Mouse (Mus musculus): ENCODE measurements around the gene Bhmt. TPM values are rescaled to one million over a fixed set of nuclear protein-coding genes. Genes with fewer than 3 reads are reported as not detected.

Bhmt gene
- not detected in 2 replicates for polyA plus RNA-seq (2012; ENCODE audit: insufficient read depth, insufficient read length, missing spikeins)

DNA sequence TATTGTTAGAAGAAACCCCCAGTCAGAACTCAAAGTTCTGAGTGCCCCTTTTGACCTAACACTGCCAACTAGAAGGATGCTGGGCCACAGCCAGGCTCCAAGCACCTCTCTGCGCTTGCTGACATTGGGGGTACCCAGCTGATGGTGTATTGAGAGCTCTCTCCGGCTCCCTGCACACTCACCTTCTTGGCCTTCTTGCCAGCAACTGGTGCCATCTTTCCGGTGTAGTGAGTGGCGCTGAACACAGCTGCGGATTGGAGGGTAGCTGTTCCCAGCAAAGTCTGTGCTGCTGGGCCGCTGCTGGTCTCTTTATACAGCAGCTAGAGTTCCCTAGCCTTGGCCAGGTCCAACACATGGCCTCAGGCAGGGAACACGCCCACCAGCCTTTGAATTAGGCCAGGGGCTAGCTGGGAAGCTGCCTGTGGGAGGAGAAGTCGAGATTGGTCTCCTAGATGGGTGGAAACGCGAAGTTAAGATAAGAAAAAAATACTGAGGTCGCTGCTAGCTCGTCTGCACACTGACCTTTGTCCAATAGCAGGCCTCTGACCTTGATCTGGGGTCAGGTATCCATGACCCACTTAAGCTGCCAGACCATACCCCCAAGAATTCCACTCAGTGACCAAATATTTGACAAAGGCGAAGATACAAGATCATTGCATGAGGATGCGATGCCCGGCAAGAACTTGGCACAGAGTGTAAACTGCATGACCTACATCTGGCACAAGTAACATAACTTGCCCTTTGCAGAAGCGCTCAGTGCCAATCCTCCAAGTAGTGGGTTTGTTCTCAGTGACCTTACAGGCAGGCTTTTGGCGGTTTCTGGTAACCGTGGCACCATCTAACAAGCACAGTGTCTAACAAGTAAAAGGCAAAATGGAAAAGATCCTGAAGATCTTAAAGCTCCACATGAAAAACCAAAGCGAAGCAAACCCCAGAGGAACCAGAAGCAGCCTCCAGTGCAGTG is at the start of gene Bhmt:
Bhmt (minus strand) TSS at position 680 of the 964 bp plus-strand sequence.
- H3K27ac ChIP-seq (ENCODE audit: insufficient read depth, low read depth, low read length) = no peak within 1 kb of the TSS
- H3K4me3 ChIP-seq (ENCODE audit: insufficient read depth, low read length) = no peak within 1 kb of the TSS
- no peaks in the 10 kb centered on the region for H3K4me1 ChIP-seq (ENCODE audit: control insufficient read depth, insufficient read depth, low read length)
- TF ChIP-seq CTCF (IDR thresholded peaks at IDR 0.05; ENCODE audit: low read depth, low read length) = no peak
- no peak for TF ChIP-seq POLR2A (IDR thresholded peaks at IDR 0.05; ENCODE audit: borderline replicate concordance, low read depth, low read length)

DNA sequence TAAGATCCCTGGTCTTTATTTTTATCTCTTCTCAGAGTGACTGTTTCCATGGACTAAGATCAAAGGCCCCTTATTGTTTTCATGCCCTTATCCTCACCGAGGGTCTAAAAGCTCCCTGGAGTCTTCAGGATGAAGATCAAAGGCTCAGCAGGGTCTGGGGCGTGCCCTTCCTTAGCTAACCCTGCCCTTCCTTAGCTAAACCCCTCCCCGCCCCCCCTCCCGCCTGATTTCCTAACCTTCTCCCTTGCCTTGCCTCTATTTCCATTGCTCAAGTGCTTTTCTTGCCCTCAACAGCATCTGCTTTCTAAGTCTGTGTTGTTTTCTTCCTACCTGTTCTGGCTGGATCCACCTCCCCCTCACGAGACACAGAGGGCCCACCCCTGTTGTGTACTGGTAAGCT is 49.6 kb upstream of the Bhmt start:
- Histone ChIP-seq H3K4me1 (ENCODE audit: control insufficient read depth, insufficient read depth, low read length) (no peaks in the 10 kb centered on the region), H3K4me3 (ENCODE audit: insufficient read depth, low read length) (no peak overlapping the region), H3K27ac (ENCODE audit: insufficient read depth, low read depth, low read length) (no peak overlapping the region)
- no peak for TF ChIP-seq POLR2A (IDR thresholded peaks at IDR 0.05; ENCODE audit: borderline replicate concordance, low read depth, low read length)
- no peak for TF ChIP-seq CTCF (IDR thresholded peaks at IDR 0.05; ENCODE audit: low read depth, low read length)

DNA sequence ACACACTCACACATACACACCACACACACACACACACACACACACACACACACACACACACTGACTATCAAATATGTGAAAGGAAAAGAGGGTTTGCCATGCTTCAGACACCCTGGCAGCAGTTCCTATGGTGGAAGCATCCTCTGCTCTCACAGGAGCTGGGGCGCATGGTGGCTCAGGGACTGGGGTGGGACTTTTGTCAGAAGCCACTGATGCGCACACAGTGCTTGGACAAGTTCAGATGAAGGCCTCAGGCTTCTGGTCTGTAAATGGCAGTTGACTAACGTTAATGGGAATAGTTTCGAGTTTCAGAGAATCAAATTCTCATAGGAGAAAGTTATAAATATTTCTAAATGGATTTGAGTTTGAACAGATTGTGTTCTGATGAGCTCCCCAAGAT is 47.5 kb upstream of the Bhmt start:
- no peak overlapping the region for H3K27ac ChIP-seq (ENCODE audit: insufficient read depth, low read depth, low read length)
- H3K4me3 ChIP-seq (ENCODE audit: insufficient read depth, low read length) = no peak overlapping the region
- H3K4me1 ChIP-seq (ENCODE audit: control insufficient read depth, insufficient read depth, low read length) = no peaks in the 10 kb centered on the region
- no peak for TF ChIP-seq POLR2A (IDR thresholded peaks at IDR 0.05; ENCODE audit: borderline replicate concordance, low read depth, low read length)
- TF ChIP-seq CTCF (IDR thresholded peaks at IDR 0.05; ENCODE audit: low read depth, low read length) = no peak

DNA sequence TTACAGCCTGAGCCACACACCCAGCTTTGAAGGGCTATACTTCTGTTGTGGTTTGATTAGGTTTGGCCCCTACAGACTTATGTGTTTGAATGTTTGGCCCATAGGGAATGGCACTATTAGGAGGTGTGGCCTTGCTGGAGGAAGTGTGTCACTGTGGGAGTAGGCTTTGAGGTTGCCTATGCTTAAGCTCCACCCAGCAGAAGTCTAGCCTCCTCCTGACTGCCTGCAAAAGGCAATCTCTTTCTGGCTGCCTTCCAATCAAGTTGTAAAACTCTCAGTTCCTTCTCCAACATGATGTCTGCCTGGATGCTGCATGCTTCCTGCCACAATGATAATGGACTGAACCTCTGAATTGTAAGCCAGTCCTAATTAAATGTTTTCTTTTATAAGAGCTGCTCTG is 45.6 kb upstream of the Bhmt start:
- TF ChIP-seq POLR2A (IDR thresholded peaks at IDR 0.05; ENCODE audit: borderline replicate concordance, low read depth, low read length) (no peak), CTCF (IDR thresholded peaks at IDR 0.05; ENCODE audit: low read depth, low read length) (no peak)
- H3K27ac ChIP-seq (ENCODE audit: insufficient read depth, low read depth, low read length) = no peak overlapping the region
- H3K4me1 ChIP-seq (ENCODE audit: control insufficient read depth, insufficient read depth, low read length) = no peaks in the 10 kb centered on the region
- H3K4me3 ChIP-seq (ENCODE audit: insufficient read depth, low read length) = no peak overlapping the region

DNA sequence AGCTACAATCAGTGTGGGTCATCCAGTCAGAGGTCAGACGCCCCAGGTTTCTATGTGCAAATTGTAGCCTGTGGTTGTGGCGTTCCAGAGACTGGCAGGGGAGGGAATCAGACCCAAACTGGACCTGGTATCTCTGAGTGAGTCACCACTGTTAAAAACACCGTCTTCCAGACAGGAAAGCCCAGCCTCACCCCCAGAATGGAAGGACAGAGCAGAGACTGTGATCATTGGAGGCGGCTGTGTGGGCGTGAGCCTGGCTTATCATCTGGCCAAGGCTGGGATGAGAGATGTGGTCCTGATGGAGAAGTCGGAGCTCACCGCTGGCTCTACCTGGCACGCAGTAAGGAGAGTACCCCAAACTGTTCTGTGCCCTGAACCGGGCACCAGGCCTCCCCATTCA is 39.1 kb upstream of the Bhmt start:
- Histone ChIP-seq H3K4me1 (ENCODE audit: control insufficient read depth, insufficient read depth, low read length) (no peaks in the 10 kb centered on the region), H3K27ac (ENCODE audit: insufficient read depth, low read depth, low read length) (no peak overlapping the region), H3K4me3 (ENCODE audit: insufficient read depth, low read length) (no peak overlapping the region)
- TF ChIP-seq POLR2A (IDR thresholded peaks at IDR 0.05; ENCODE audit: borderline replicate concordance, low read depth, low read length) = no peak
- no peak for TF ChIP-seq CTCF (IDR thresholded peaks at IDR 0.05; ENCODE audit: low read depth, low read length)

DNA sequence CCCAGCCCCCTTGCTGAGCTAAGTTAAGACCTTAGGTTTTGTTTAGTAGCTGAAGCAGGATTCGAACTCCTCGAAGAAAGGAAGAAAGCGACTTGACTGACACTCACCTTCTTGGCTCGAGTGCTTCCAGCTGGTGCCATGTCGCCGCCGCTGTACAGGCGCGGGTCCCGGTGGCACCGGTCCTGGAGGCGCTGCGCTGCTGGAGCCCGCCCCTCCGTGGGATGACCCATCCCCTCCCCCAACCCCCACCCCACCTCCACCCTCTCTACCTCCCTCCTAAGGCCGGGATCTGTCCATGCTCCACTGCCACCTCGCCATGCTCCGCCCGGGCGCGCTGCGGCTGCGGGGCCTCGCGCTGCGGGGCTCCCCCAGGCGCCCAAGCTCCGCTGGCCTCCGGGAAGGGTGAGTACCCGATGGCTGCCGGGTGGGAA is 36.4 kb upstream of the Bhmt start, which contains the start of the genes Bhmt2 and Dmgdh:
Bhmt2 (minus strand) TSS at position 172 of the 431 bp plus-strand sequence.
Dmgdh (plus strand) TSS at position 303 of the 431 bp plus-strand sequence.
- TF ChIP-seq POLR2A (IDR thresholded peaks at IDR 0.05; ENCODE audit: borderline replicate concordance, low read depth, low read length) (no peak), CTCF (IDR thresholded peaks at IDR 0.05; ENCODE audit: low read depth, low read length) (no peak)
- Histone ChIP-seq H3K4me1 (ENCODE audit: control insufficient read depth, insufficient read depth, low read length) (no peaks in the 10 kb centered on the region), H3K27ac (ENCODE audit: insufficient read depth, low read depth, low read length) (no peak within 1 kb of the TSS), H3K4me3 (ENCODE audit: insufficient read depth, low read length) (no peak within 1 kb of the TSS)

DNA sequence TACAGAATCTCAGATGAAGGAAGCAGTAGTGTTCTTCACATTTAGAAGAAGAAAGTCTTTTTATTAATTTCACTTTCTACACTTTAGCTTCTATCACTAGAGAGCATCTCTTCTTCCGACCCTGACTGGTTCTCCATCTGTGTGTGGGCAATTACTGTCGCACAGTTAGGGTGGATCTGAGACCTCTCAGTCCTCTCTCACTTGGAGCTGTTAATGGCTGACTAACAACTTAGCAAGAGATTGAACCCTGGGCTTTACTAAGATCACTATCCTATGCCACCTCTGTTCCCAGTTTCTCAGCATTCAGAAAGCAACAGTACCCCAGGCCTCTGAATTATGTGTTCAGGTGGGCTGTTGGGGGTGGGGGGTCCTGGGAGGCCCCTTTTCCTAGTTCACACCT is 35.5 kb upstream of the Bhmt start:
- no peaks in the 10 kb centered on the region for H3K4me1 ChIP-seq (ENCODE audit: control insufficient read depth, insufficient read depth, low read length)
- no peak for TF ChIP-seq POLR2A (IDR thresholded peaks at IDR 0.05; ENCODE audit: borderline replicate concordance, low read depth, low read length)
- TF ChIP-seq CTCF (IDR thresholded peaks at IDR 0.05; ENCODE audit: low read depth, low read length) = no peak
- no peak overlapping the region for H3K4me3 ChIP-seq (ENCODE audit: insufficient read depth, low read length)
- no peak overlapping the region for H3K27ac ChIP-seq (ENCODE audit: insufficient read depth, low read depth, low read length)

DNA sequence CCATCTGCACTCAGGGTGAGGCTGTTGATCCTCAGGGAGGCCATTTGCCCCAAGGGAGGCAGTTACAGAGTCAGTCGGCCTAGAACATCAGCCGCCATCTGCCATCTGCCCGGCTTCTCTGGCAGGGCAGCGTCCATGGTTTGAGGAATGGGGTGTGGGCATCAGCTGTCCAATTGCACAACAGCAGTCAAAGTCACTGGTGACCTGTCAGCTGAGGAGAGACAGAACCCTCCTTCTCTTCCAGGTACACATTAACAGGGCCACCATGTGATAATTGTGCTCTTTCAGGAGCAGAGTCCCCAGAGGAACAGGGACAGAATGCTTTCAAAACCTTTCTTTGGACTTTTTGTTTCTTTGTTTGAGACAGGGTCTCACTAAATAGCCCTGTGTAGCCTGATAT is 34.6 kb upstream of the Bhmt start:
- TF ChIP-seq CTCF (IDR thresholded peaks at IDR 0.05; ENCODE audit: low read depth, low read length) (no peak), POLR2A (IDR thresholded peaks at IDR 0.05; ENCODE audit: borderline replicate concordance, low read depth, low read length) (no peak)
- H3K4me3 ChIP-seq (ENCODE audit: insufficient read depth, low read length) = no peak overlapping the region
- no peak overlapping the region for H3K27ac ChIP-seq (ENCODE audit: insufficient read depth, low read depth, low read length)
- H3K4me1 ChIP-seq (ENCODE audit: control insufficient read depth, insufficient read depth, low read length) = no peaks in the 10 kb centered on the region

DNA sequence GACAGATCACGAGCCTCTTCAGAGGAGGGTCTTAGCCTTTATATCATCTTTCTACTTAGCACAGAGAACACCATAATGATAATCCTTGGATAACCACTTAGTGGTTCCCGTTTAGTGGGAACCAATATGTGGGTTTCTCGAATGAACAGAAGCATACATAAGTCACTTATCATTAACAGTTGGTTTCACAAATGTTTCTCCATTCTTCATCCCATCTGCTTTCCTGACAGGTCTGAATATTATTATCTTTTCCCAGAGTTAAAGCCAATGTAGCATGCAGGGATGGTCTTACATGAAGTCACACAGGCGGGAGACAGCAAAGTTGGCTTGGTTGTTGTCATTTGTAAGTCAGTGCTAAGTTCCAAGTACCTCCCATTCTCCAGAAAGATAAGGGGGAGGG is 29.8 kb upstream of the Bhmt start:
- TF ChIP-seq CTCF (IDR thresholded peaks at IDR 0.05; ENCODE audit: low read depth, low read length) (no peak), POLR2A (IDR thresholded peaks at IDR 0.05; ENCODE audit: borderline replicate concordance, low read depth, low read length) (no peak)

DNA sequence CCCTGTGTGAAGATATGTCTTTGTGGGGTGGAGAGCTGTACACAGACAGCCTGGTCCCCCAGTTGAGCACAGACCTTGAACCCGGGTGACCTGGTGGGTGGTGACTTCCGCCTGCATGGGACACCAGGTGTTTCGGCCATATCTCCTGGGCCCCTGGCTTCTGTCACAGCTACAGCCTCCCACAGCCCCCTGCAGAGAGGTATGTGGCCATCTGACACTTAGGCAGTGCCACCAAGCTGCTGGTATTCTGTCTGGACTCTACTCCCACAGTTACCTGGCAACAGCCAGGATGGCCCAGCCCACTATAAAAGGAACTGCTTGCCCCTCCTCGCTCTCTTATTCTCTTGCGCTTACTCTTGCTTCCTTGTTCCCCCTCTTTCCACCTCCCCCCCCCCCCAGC is 20.2 kb upstream of the Bhmt start:
- H3K27ac ChIP-seq (ENCODE audit: insufficient read depth, low read depth, low read length) = no peak overlapping the region
- no peaks in the 10 kb centered on the region for H3K4me1 ChIP-seq (ENCODE audit: control insufficient read depth, insufficient read depth, low read length)
- no peak overlapping the region for H3K4me3 ChIP-seq (ENCODE audit: insufficient read depth, low read length)
- TF ChIP-seq CTCF (IDR thresholded peaks at IDR 0.05; ENCODE audit: low read depth, low read length) = no peak
- no peak for TF ChIP-seq POLR2A (IDR thresholded peaks at IDR 0.05; ENCODE audit: borderline replicate concordance, low read depth, low read length)

More for the DNA sequence above, 29.8 kb upstream of the Bhmt start:
- no peak overlapping the region for H3K27ac ChIP-seq (ENCODE audit: insufficient read depth, low read depth, low read length)
- no peaks in the 10 kb centered on the region for H3K4me1 ChIP-seq (ENCODE audit: control insufficient read depth, insufficient read depth, low read length)
- no peak overlapping the region for H3K4me3 ChIP-seq (ENCODE audit: insufficient read depth, low read length)
